Mouse (Mus musculus) frontal cortex, postnatal 25 days (tissue): Measurements from ENCODE around the gene Cul1.
"Not testable (repeated sequence)": the region's sequence is repeated elsewhere in the genome, so short reads cannot be mapped to it uniquely, and the experiment has no call there.

Source experiments
- DNase-seq, 2 experiments: peaks; one replicate each; pipeline ENCODE4 v3.0.0; 2022; ENCODE audit warnings: low spot score in 2 of 2

Cul1 gene

DNA sequence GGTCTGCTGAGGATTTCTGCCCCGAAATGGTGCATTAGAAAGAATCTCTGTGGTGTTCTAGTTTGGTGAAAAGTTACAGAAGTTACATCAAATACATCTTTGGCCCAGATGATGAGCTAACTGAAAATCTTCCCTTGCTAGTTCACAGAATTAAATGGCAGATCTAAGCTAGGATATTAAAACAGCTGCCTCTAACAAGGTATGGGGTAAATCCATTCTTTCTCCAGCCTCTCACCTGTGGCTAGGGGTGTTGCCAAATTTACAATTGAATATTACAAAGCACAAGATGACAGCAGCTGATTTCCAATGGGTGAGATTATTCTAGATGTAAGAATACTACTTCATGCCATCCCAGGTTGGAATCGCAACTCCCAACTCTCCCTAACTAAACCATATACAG lies at the start of gene Cul1:
Gene Cul1, plus strand, starts transcription at position 301 of the 400 bp plus-strand sequence.
- DNase-seq, result no peak

DNA sequence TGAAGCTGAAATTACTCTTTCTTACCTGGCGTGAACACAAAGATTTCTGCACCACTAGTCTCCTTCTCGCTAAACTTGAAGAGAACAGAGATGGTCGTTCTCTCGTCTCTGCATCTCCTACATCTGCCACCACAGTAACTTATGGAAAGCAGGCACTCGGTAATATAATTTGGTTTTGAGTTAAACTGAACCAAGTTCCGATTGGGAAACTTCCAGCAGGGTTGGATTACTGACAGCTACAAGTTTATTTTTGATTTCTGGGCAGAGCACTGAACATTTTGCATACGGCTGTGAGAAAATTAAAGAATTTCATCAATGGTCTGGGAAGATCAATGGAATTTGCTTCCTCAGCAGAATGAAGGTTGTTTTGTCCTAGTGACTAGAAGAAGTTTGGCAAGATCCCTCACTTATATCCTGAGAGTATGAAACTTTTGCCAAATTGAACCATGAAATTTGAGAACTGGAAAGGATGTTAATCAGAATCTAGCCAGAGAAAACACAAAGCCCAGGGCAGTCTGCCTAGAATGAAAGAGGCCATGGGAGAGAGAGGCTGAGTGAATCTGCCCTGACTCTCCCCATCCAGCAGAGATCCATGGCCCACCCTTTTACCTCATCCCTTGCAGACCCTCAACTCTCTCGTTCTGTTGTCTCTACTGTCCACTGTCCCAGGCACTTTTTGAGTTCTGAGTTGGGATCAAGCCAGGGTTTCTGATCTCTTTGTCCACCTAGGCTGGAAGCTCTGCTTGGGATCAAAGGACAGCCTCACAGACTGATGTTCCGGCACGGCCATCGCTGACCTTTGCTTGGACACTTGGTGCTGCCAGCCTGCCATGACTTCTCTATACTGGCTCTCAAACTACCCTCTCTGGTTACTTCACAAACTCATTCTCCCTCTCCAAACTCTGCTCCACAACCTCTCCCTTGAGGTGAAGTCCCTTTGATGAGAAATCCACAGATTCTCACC lies 48.5 kb upstream of the Cul1 start:
- DNase-seq, result no peak

DNA sequence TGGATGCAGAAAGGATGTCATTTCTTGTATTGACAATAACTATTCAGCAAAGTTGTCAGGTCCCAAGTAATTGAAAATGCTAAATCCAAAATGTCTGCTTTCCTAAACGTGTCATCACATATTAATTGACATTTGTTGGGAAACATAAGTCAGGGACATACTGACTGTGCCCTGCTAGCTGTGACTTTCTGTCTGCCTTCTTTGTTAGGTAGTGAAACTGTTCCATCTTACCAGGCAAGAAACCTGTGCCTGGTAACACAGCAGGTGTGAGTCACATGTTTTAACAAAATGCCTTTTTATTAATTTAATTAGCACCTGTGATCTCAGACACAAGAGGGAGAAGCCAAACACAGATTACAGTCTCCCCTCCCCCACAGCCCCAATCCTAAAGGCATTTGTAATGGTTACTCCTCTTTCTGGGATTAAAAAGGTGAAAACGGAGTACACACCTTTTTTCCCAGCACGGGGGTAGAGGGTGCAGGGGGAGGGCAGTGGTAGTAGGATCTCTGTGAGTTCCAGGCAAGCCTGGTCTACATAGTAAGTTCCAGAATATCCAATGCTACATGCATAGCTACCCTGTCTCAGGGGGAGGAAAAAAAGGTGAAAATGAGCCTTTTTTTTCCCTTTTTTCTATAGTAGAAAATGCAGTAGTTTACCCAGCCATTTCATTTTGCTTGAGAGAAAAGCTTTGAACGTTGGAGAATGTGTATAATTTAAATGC lies 40.2 kb upstream of the Cul1 start:
- DNase-seq, result no peak

DNA sequence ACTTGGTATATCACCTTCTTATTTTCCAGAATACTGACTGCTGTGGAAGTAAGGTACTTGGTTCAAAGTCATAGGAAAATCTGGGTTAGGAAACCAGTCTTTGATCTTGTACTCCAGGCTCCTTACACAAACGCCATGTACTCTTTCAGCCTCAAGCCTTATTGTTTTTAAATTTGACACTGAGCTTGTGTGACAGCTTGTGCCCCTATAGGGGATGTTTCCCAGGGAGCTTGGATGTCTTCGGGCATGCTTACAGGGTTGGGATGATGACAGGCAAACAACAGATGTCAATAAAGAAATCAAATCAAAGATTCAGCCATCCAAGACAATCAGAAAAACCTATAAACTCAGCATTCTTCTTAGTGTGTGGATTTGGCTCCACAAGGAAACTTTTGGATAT lies 39.5 kb upstream of the Cul1 start:
- no peak for DNase-seq

DNA sequence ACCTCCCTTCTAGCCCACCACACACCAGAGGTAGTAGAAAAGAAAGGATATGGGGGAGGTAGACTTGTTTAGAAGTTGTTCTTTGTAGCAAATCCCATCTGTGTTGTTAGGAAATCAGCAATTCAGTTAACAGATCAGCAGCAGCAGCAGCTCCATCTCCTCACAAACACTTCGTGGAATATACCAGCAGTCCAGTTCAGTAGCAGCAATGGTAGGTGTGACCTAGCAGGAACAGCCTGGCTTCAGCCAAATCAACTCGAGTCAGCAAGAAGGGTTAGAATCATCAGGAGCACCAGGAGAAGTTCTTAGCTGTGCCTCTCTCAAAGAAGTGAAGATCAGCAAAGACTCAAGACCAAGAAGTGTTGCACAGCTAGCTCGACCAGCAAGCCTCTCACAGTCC lies 34.5 kb upstream of the Cul1 start:
- DNase-seq, result no peak

DNA sequence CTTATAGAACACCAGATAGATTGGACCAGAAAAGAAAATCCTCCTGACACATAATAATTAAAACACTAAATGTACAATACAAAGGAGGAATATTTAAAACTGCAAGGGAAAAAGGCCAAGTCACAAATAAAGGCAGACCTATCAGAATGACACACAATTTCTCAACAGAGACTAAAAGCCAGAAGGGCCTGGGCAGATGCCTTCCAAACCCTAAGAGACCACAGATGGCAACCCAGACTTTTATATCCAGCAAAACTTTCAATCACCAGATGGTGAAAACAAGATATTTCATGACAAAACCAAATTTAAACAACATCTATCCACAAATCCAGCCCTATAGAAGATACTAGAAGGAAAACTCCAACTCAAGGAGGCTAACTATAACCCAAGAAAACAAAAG lies 33.0 kb upstream of the Cul1 start:
- DNase-seq, result no peak

DNA sequence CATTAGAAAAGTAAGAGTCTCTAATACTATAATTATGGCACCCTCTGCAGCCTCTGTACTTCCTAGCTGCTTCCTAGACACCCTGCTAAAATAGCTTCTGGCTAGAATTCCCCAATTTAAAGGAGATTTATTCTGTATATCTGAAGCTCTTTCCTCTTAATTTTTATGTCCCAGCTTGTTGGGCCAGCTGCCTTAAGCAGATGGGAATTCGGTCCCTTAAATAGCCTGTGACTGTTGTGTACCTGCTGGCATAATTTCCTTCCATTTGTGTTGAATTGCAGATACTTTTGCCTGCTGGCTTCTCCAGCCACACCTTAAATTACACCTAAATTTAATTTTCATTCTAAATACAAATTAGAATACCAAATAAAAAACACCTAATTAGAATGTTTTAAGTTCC lies 32.0 kb upstream of the Cul1 start:
- DNase-seq, result no peak

DNA sequence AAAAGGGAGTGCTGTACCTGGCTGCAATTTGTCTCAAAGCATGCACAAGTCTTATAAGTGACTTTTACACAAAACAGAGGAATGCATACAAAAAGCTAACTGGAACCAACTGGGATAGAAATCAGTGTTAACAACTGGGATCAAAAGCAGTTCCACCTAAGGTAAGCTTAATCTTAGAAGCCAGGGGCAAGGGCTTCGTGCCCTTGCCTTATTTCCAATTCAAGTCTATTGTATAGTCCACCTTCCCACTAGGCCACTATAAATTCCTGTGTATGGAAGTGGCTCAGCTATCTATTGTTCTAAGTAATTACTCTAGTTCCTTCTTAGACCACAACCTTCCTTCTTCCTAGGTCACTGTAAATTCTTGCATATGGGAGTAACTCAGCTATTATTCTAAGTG lies 27.1 kb upstream of the Cul1 start:
- no peak for DNase-seq

- DNase-seq, result not testable (repeated sequence)
Observed at GRCm38 (mm10) chr6:47426556-47426955, 26.6 kb upstream of the Cul1 start.

- DNase-seq, result not testable (repeated sequence)
Observed at GRCm38 (mm10) chr6:47432795-47433194, 20.4 kb upstream of the Cul1 start.

- no peak for DNase-seq
Observed at GRCm38 (mm10) chr6:47440080-47440479, 13.1 kb upstream of the Cul1 start.

- no peak for DNase-seq
Observed at GRCm38 (mm10) chr6:47447658-47448057, 5.5 kb upstream of the Cul1 start.

DNA sequence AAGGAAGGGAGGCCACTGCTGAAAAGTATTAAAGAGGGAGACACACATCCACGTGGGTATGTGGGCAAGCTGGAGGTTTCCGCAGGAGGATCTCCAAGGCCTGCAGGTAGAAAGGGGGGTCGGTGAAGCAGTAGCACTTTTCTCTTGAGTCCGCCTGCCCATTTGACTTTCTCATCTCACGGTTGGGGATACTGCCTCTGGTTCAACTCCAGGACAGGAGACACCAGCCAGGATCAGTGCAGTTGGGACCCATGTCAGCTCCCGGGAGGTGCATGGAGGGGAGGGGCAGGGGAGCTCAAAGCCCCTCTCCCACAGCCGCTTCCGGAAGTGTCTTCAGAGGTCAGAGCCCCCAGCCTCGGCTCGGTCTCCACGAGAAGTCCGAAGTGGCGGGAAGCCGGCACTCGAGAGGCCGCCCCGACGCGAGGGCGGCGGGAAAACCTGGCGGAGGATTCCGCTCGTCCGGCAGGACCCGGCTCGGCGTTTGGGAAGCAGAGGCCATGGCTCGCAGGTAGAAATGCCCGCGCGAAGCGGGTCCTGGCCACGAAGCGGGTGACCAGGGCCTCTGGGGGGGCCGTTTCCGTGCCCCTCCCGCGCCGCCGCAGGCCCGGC lies 428 bp downstream of the Cul1 start:
- DNase-seq, result peak; percentile 17 to 23

- DNase-seq, result peak; percentile 39 to 47
Observed at GRCm38 (mm10) chr6:47454131-47454574, 955 bp downstream of the Cul1 start.

GRCm38 (mm10) chr6:47454575-47455571 lies 1.7 kb downstream of the Cul1 start:
- DNase-seq, result peak; percentile 39 to 54

DNA sequence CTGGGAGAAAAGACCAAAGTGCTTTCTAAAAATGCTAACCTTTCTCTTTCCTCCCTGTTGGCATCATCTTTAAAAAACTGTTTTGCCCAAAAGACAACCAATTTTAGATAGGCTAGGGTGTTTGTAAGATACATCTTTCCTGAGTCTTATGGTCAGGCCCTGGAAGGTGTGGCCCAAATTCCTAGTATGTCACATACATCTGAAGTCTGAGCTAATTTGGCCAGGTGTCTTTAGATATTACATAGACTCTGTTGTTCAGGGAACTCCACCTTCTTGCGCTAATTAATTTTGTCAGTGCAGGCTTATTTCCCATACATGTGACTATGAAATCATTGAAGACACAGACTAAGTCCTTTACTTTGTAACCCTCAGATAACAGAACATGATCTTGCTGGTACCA lies 2.6 kb downstream of the Cul1 start:
- DNase-seq, result no peak

DNA sequence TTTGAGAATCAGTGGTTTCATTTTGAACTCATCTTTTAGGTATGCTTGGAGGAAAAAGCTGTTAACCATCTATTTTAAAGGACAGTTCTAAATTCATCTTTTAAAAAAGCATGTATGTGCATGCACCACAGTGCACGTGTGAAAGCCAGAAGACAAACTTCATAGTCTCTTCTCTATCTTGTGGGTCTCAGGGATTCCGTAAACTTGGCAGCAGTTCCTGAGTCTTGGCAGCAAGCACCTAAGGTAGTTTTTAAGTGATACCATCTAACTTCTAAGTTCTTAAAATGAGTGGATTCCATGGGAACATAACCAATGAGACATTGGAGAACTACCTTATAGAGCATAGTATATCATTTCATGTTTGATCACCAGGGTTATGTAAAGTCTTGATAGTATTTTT lies 3.7 kb downstream of the Cul1 start:
- DNase-seq, result no peak

DNA sequence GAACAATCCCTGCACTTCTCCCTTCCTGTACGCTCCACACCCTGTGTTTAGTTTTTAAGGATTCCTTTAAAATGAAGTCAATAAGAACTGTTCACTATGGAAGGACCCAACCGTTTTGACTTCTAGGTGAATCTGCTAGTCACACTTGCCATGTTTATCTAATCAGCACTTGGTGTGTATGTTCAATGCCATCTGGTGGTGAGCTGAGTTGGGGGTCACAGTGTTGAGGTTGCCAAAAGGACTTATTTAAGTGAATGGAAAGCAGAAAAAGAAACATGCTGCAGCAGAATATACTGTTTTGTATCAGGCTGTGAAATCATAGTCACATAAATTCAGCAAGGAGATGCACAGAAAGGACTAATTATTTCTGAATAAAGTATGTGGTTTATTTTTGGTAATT lies 12.2 kb downstream of the Cul1 start:
- DNase-seq, result no peak

GRCm38 (mm10) chr6:47466488-47466887 lies 13.3 kb downstream of the Cul1 start:
- no peak for DNase-seq

- no peak for DNase-seq
Observed at GRCm38 (mm10) chr6:47467058-47467457, 13.9 kb downstream of the Cul1 start.

DNA sequence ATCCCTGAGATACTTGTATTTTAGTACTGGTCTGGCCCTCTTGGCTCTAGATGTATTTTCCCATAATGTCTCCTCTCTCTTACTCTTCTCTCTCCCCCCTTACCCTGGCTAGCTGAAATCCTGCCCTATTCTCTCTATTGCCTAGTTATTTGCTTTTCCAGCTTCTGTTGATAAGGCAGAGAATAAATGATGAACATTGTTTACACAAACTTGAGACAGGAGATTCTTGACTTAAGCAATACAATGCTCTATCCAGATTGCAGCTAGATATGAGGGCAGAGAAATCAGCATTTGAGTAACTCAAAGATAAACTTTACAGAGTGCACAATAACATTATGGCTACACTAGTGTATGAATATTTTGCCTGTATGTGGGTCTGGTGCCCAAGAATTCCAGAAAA lies 16.6 kb downstream of the Cul1 start:
- no peak for DNase-seq
